8 mouse cellular contexts compared by ENCODE assay signal in the genomic region with DNA sequence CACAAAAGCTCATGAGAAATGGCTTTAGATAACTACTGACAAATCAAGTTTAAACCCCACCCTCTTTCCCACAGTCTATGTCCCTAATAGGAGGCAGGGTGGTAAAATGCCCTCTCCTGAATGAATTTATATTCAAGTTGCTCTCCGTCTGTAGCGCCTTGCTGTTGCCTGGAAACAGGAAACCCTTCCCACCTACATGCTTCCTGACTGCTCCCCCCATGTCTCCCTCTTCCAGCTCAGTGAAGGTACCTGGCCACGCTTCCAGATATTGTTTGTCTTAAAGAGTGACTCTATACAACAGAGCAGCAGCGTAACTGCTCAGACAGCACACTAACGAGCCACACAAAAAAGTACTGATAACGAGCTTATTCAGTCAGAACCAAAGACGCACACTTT. TPM values are rescaled to one million over a fixed set of nuclear protein-coding genes. Genes with fewer than 3 reads are reported as not detected.
DNase-seq lines count a peak whose midpoint lies in the region; ATAC-seq and TF ChIP-seq lines count a peak whose summit lies in the region.

No protein-coding gene starts in this region.

- H3K4me1 ChIP-seq in kidney, embryonic 14.5 days (ENCODE audit: control insufficient read depth, insufficient read depth, low read length), result peaks cover 10% of the 10 kb centered on the region; the same call in 1 of the 2 replicates
- peaks cover 11% of the 10 kb centered on the region; the same call in 1 of the 2 replicates for H3K4me1 ChIP-seq in embryonic facial prominence, embryonic 14.5 days (ENCODE audit: control insufficient read depth, insufficient read depth, low read length)
- H3K4me1 ChIP-seq in intestine, embryonic 14.5 days (replicated peaks; ENCODE audit: control insufficient read depth, insufficient read depth, low read length), result peaks cover 13% of the 10 kb centered on the region
- no peaks in the 10 kb centered on the region for H3K4me1 ChIP-seq in liver, postnatal 0 days (ENCODE audit: insufficient read depth)

- H3K27me3 ChIP-seq in kidney, embryonic 14.5 days (ENCODE audit: control insufficient read depth, insufficient read depth, low read length), result no peaks in the 10 kb centered on the region
- H3K27me3 ChIP-seq in embryonic facial prominence, embryonic 14.5 days (replicated peaks; ENCODE audit: control insufficient read depth, insufficient read depth, low read length), result no peaks in the 10 kb centered on the region
- no peaks in the 10 kb centered on the region for H3K27me3 ChIP-seq in intestine, embryonic 14.5 days (replicated peaks; ENCODE audit: control insufficient read depth, insufficient read depth, low read length)
- no peaks in the 10 kb centered on the region for H3K27me3 ChIP-seq in liver, postnatal 0 days (ENCODE audit: insufficient read depth, low read length)

- ATAC-seq in kidney, embryonic 14.5 days (ENCODE audit: low FRiP score, low TSS enrichment), result peak; percentile 56; the same call in 1 of the 2 replicates
- peak; percentile 24; the same call in 1 of the 2 replicates for ATAC-seq in embryonic facial prominence, embryonic 14.5 days (ENCODE audit: low read depth)
- no peak for ATAC-seq in intestine, embryonic 14.5 days (replicated peaks; ENCODE audit: low FRiP score, low TSS enrichment, low read depth)
- ATAC-seq in liver, postnatal 0 days, result no peak

- H3K9me3 ChIP-seq in kidney, embryonic 14.5 days (ENCODE audit: control insufficient read depth, low read length), result no peaks in the 10 kb centered on the region
- no peaks in the 10 kb centered on the region for H3K9me3 ChIP-seq in embryonic facial prominence, embryonic 14.5 days (ENCODE audit: control insufficient read depth, low read length)
- no peaks in the 10 kb centered on the region for H3K9me3 ChIP-seq in intestine, embryonic 14.5 days (ENCODE audit: control insufficient read depth, low read length)
- no peaks in the 10 kb centered on the region for H3K9me3 ChIP-seq in liver, postnatal 0 days (ENCODE audit: low read length)

- no peak overlapping the region for H3K4me3 ChIP-seq in kidney, embryonic 14.5 days (ENCODE audit: low read length)
- no peak overlapping the region for H3K4me3 ChIP-seq in embryonic facial prominence, embryonic 14.5 days (ENCODE audit: low read depth, low read length)
- no peak overlapping the region for H3K4me3 ChIP-seq in intestine, embryonic 14.5 days (ENCODE audit: low read depth, low read length)
- no peak overlapping the region for H3K4me3 ChIP-seq in liver, postnatal 0 days (ENCODE audit: low read depth, low read length)

- H3K9ac ChIP-seq in kidney, embryonic 14.5 days (ENCODE audit: low read depth, low read length), result no peak overlapping the region
- no peak overlapping the region for H3K9ac ChIP-seq in embryonic facial prominence, embryonic 14.5 days (ENCODE audit: low read depth, low read length)
- H3K9ac ChIP-seq in intestine, embryonic 14.5 days (ENCODE audit: low read length), result no peak overlapping the region
- H3K9ac ChIP-seq in liver, postnatal 0 days (replicated peaks), result no peak overlapping the region

- no peak for TF ChIP-seq CTCF in liver, postnatal 0 days (IDR thresholded peaks at IDR 0.05; ENCODE audit: low read depth)

- H3K36me3 ChIP-seq in kidney, embryonic 14.5 days (ENCODE audit: control insufficient read depth, insufficient read depth, low read length), result no peaks in the 10 kb centered on the region
- H3K36me3 ChIP-seq in embryonic facial prominence, embryonic 14.5 days (ENCODE audit: control insufficient read depth, insufficient read depth, low read length), result no peaks in the 10 kb centered on the region
- no peaks in the 10 kb centered on the region for H3K36me3 ChIP-seq in intestine, embryonic 14.5 days (ENCODE audit: control insufficient read depth, insufficient read depth, low read length)
- no peaks in the 10 kb centered on the region for H3K36me3 ChIP-seq in liver, postnatal 0 days (replicated peaks; ENCODE audit: insufficient read depth, low read length)

- H3K27ac ChIP-seq in kidney, embryonic 14.5 days (ENCODE audit: low read depth, low read length), result no peak overlapping the region
- no peak overlapping the region for H3K27ac ChIP-seq in embryonic facial prominence, embryonic 14.5 days (replicated peaks; ENCODE audit: low read depth, low read length)
- H3K27ac ChIP-seq in intestine, embryonic 14.5 days (ENCODE audit: low read depth), result no peak overlapping the region
- H3K27ac ChIP-seq in liver, postnatal 0 days (ENCODE audit: low read depth), result no peak overlapping the region

- 44% methylated on average over 7 of the region's 7 CpGs for WGBS in kidney, embryonic 14.5 days
- 50% methylated on average over 7 of the region's 7 CpGs for WGBS in embryonic facial prominence, embryonic 14.5 days
- 32% methylated on average over 7 of the region's 7 CpGs for WGBS in intestine, embryonic 14.5 days
- 47% methylated on average over 7 of the region's 7 CpGs for WGBS in liver, postnatal 0 days (ENCODE audit: insufficient replicate concordance)

- peak overlapping the region; percentile 30 for H3K4me2 ChIP-seq in kidney, embryonic 14.5 days (replicated peaks; ENCODE audit: low read depth, low read length)
- H3K4me2 ChIP-seq in embryonic facial prominence, embryonic 14.5 days (ENCODE audit: low read depth, low read length), result peak overlapping the region; percentile 44
- H3K4me2 ChIP-seq in intestine, embryonic 14.5 days (ENCODE audit: low read length), result peak overlapping the region; percentile 29
- 0 out of 2 replicates have a peak overlapping the region, but pooled peaks have one; percentile 27 for H3K4me2 ChIP-seq in liver, postnatal 0 days (ENCODE audit: low read depth, low read length)

- TF ChIP-seq EP300 in liver, postnatal 0 days (IDR thresholded peaks at IDR 0.05; ENCODE audit: low read depth), result no peak

- DNase-seq in kidney, postnatal 10 days, result no peak
- peak; percentile 14 for DNase-seq in embryonic facial prominence, embryonic 14.5 days (ENCODE audit: low spot score)
- no peak for DNase-seq in intestine, embryonic 14.5 days (ENCODE audit: low spot score)
- no peak for DNase-seq in liver, postnatal 0 days
- DNase-seq in thymus, postnatal 10 days (ENCODE audit: low spot score in 2 of 2), result no peak
- no peak for DNase-seq in cerebellum, adult 11-12 months
- DNase-seq in retina, embryonic 14.5 days (ENCODE audit: low spot score), result no peak

RNA-seq across cellular contexts. Expression of gene Bbx, which starts 50.8 kb away (rescaled TPM):
- 52.4 and 64.9 TPM in 2 replicates for polyA plus RNA-seq in kidney, embryonic 14.5 days (2014; fragmentation: Nextera tagmentation; extraction: Ambion mirVana)
- 28.5 and 32.1 TPM in 2 replicates for polyA plus RNA-seq in embryonic facial prominence, embryonic 14.5 days (2014; fragmentation: Nextera tagmentation; extraction: Ambion mirVana)
- 34.0 and 38.2 TPM in 2 replicates for polyA plus RNA-seq in intestine, embryonic 14.5 days (2014; fragmentation: Nextera tagmentation; extraction: Ambion mirVana)
- polyA plus RNA-seq in liver, postnatal 0 days (2015; fragmentation: Nextera tagmentation; extraction: Ambion mirVana), result 6.5 and 7.9 TPM in 2 replicates

Comparison
In these comparisons a context has a peak if more than half of its experiments do, and no peak if none do; other contexts are left out.
1. ATAC-seq: peak in kidney, embryonic 14.5 days (single experiment) and embryonic facial prominence, embryonic 14.5 days (single experiment); none in intestine, embryonic 14.5 days (single experiment) and liver, postnatal 0 days (single experiment).
2. Peak in every context shown above with its lines, with median percentiles within 50 percentile points of each other: H3K4me2 ChIP-seq.